Mouse (Mus musculus): ENCODE results near the gene Hnrnpa2b1.

- TF ChIP-seq CTCF (IDR thresholded peaks at IDR 0.05; ENCODE audit: borderline replicate concordance, control insufficient read depth, extremely low read depth, insufficient read depth, low read length, poor library complexity) = no peak
- no peak for TF ChIP-seq POLR2A (IDR thresholded peaks at IDR 0.05; ENCODE audit: control insufficient read depth, extremely low read depth, insufficient read depth, low read length, poor library complexity)
Observed at GRCm38 (mm10) chr6:51416433-51416832, 53.3 kb downstream of the Hnrnpa2b1 start.

Measured in thymus, adult 2 months (tissue).